Mouse (Mus musculus): Measurements from ENCODE around the gene Gm10320. TPM values are rescaled to one million over a fixed set of nuclear protein-coding genes. Genes with fewer than 3 reads are reported as not detected.

Gm10320 gene
- polyA plus RNA-seq, 1 experiment, result 1.8 TPM

DNA sequence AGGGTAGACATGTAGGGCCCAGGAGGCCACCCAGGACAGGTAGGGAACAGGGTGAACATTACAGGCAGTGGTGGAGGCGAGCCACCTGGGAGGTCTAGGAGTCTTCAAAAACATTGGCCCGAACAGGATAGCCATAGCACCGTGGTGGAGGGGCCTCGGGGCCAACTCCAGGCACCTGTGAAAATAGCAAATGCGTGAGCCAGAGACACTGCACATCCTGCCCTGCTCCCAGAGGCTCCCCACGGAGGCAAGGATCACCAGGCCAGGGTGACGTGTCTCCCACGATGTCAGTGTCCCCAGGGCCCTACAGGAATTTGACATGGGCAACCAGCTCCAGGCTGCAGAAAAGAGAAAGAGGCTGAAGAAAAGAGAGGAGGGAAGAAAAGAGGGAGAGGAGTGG, 16.1 kb downstream of the Gm10320 start:
- no peak for TF ChIP-seq MYOD1 (IDR thresholded peaks at IDR 0.05; ENCODE audit: control insufficient read depth in 1 of 3, insufficient read length in 2 of 3, low read depth in 2 of 3)
- no peak for TF ChIP-seq USF1 (IDR thresholded peaks at IDR 0.05; ENCODE audit: low read depth)
- TF ChIP-seq E2F4 (IDR thresholded peaks at IDR 0.05; ENCODE audit: insufficient read depth), result no peak
- TF ChIP-seq CEBPB (IDR thresholded peaks at IDR 0.05; ENCODE audit: insufficient read depth, poor library complexity, severe bottlenecking), result no peak
- no peak overlapping the region for H3ac ChIP-seq (ENCODE audit: control insufficient read depth, insufficient read length)
- no peaks in the 10 kb centered on the region for H3K79me2 ChIP-seq (ENCODE audit: control insufficient read depth, insufficient read depth)
- no peaks in the 10 kb centered on the region for H3K36me3 ChIP-seq (ENCODE audit: control insufficient read depth, insufficient read depth)
- H3K4me2 ChIP-seq (ENCODE audit: low read depth), result no peak overlapping the region
- H3K27me3 ChIP-seq (ENCODE audit: control insufficient read depth, insufficient read depth, insufficient read length), result no peaks in the 10 kb centered on the region
- H3K4me3 ChIP-seq, result no peak overlapping the region

DNA sequence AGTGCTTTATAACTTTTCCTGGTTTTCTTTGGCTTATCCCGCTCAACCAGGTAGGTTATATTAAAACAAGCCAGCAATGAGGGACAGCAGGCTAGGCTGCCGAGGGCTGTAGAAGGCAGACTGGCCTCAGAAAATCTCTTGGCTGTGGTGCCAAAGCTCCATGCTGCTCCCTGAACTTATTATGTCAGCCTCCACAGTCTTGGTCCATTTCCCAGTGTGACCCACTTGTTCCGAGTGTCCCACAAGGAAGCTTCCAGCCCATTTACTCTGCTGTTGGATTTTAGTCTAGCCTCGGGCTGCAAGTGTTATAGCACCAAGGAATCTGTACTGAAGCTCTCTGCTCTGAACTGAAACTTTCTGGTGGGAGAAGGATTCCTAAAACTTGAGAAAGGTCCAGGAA, 18.8 kb downstream of the Gm10320 start:
- no peaks in the 10 kb centered on the region for H3K79me2 ChIP-seq (ENCODE audit: control insufficient read depth, insufficient read depth)
- no peaks in the 10 kb centered on the region for H3K27me3 ChIP-seq (ENCODE audit: control insufficient read depth, insufficient read depth, insufficient read length)
- TF ChIP-seq POLR2A (IDR thresholded peaks at IDR 0.05; ENCODE audit: insufficient read length, low read depth), result no peak
- no peak for TF ChIP-seq TCF3 (IDR thresholded peaks at IDR 0.05; ENCODE audit: insufficient read length, low read depth)
- TF ChIP-seq CEBPB (IDR thresholded peaks at IDR 0.05; ENCODE audit: insufficient read depth, poor library complexity, severe bottlenecking), result no peak
- no peak for TF ChIP-seq USF1 (IDR thresholded peaks at IDR 0.05; ENCODE audit: low read depth)
- TF ChIP-seq TCF12 (IDR thresholded peaks at IDR 0.05; ENCODE audit: insufficient read depth, poor library complexity, severe bottlenecking), result no peak
- TF ChIP-seq MAX (IDR thresholded peaks at IDR 0.05; ENCODE audit: low read depth), result no peak
- no peak for TF ChIP-seq MYOD1 (IDR thresholded peaks at IDR 0.05; ENCODE audit: control insufficient read depth in 1 of 3, insufficient read length in 2 of 3, low read depth in 2 of 3)
- TF ChIP-seq REST (IDR thresholded peaks at IDR 0.05; ENCODE audit: insufficient read depth, insufficient read length), result no peak
- TF ChIP-seq POLR2AphosphoS2 (IDR thresholded peaks at IDR 0.05; ENCODE audit: insufficient read length, low read depth), result no peak
- no peak for TF ChIP-seq E2F4 (IDR thresholded peaks at IDR 0.05; ENCODE audit: insufficient read depth)
- TF ChIP-seq SRF (IDR thresholded peaks at IDR 0.05; ENCODE audit: control insufficient read depth, insufficient read length, low read depth), result no peak
- H3ac ChIP-seq (ENCODE audit: control insufficient read depth, insufficient read length), result no peak overlapping the region
- H3K4me3 ChIP-seq, result no peak overlapping the region
- H3K36me3 ChIP-seq (ENCODE audit: control insufficient read depth, insufficient read depth), result no peaks in the 10 kb centered on the region
- H3K4me2 ChIP-seq (ENCODE audit: low read depth), result no peak overlapping the region

DNA sequence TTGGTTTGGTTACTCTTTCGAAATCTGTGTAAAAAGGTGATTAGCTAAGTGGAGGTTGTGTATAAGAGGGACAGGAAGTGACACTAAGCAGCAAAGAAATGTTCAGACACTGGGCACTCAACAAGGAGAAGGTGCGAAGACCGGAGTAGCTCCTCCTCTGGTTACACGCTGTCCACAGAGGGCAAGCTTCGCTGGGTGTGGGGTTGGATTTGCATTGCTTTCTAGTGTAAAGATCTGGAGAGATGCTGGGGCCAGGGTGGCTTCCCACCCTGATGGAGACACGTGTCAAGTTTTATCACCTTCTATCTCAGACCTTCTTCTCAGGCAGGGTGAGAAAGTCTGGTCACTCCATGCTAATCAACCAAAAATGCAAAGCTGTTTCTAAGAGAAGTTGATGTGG, 20.0 kb downstream of the Gm10320 start:
- Histone ChIP-seq H3K27me3 (ENCODE audit: control insufficient read depth, insufficient read depth, insufficient read length) (no peaks in the 10 kb centered on the region), H3K4me2 (ENCODE audit: low read depth) (no peak overlapping the region), H3ac (ENCODE audit: control insufficient read depth, insufficient read length) (no peak overlapping the region), H3K36me3 (ENCODE audit: control insufficient read depth, insufficient read depth) (no peaks in the 10 kb centered on the region), H3K79me2 (ENCODE audit: control insufficient read depth, insufficient read depth) (no peaks in the 10 kb centered on the region), H3K4me3 (no peak overlapping the region)
- TF ChIP-seq MAX (IDR thresholded peaks at IDR 0.05; ENCODE audit: low read depth) (no peak), TCF3 (IDR thresholded peaks at IDR 0.05; ENCODE audit: insufficient read length, low read depth) (no peak), SRF (IDR thresholded peaks at IDR 0.05; ENCODE audit: control insufficient read depth, insufficient read length, low read depth) (no peak), USF1 (IDR thresholded peaks at IDR 0.05; ENCODE audit: low read depth) (no peak), TCF12 (IDR thresholded peaks at IDR 0.05; ENCODE audit: insufficient read depth, poor library complexity, severe bottlenecking) (no peak), REST (IDR thresholded peaks at IDR 0.05; ENCODE audit: insufficient read depth, insufficient read length) (no peak), MYOG (IDR thresholded peaks at IDR 0.05; ENCODE audit: control insufficient read depth in 1 of 3, insufficient read depth in 1 of 3, insufficient read length in 2 of 3, low read depth in 2 of 3) (no peak), POLR2A (IDR thresholded peaks at IDR 0.05; ENCODE audit: insufficient read length, low read depth) (no peak), MYOD1 (IDR thresholded peaks at IDR 0.05; ENCODE audit: control insufficient read depth in 1 of 3, insufficient read length in 2 of 3, low read depth in 2 of 3) (no peak), POLR2AphosphoS2 (IDR thresholded peaks at IDR 0.05; ENCODE audit: insufficient read length, low read depth) (no peak), CEBPB (IDR thresholded peaks at IDR 0.05; ENCODE audit: insufficient read depth, poor library complexity, severe bottlenecking) (no peak), E2F4 (IDR thresholded peaks at IDR 0.05; ENCODE audit: insufficient read depth) (no peak)

DNA sequence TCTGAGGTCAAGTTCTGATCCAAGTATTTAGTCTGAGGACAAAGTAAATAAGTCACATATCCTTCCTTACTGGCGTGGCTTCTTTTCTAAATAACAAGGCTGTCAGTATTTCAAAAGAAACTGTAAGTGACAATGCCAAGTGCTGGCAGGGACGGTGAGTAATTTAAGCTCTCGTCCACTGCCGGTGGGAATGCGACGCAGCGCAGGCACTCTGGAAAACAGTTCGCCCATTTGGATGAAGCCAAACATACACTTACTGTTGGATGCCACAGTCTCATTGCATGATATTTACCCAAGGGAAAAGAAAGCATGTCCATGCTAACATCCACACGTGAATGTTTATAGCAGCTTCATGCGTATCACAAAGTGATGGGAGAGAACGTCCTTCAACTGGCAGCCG, 21.5 kb downstream of the Gm10320 start:
- Histone ChIP-seq H3K4me2 (ENCODE audit: low read depth) (no peak overlapping the region), H3K79me2 (ENCODE audit: control insufficient read depth, insufficient read depth) (no peaks in the 10 kb centered on the region), H3K36me3 (ENCODE audit: control insufficient read depth, insufficient read depth) (no peaks in the 10 kb centered on the region), H3K27me3 (ENCODE audit: control insufficient read depth, insufficient read depth, insufficient read length) (no peaks in the 10 kb centered on the region), H3ac (ENCODE audit: control insufficient read depth, insufficient read length) (no peak overlapping the region), H3K4me3 (no peak overlapping the region)
- TF ChIP-seq REST (IDR thresholded peaks at IDR 0.05; ENCODE audit: insufficient read depth, insufficient read length) (no peak), E2F4 (IDR thresholded peaks at IDR 0.05; ENCODE audit: insufficient read depth) (no peak), CEBPB (IDR thresholded peaks at IDR 0.05; ENCODE audit: insufficient read depth, poor library complexity, severe bottlenecking) (no peak), MYOD1 (IDR thresholded peaks at IDR 0.05; ENCODE audit: control insufficient read depth in 1 of 3, insufficient read length in 2 of 3, low read depth in 2 of 3) (no peak), USF1 (IDR thresholded peaks at IDR 0.05; ENCODE audit: low read depth) (no peak), POLR2A (IDR thresholded peaks at IDR 0.05; ENCODE audit: insufficient read length, low read depth) (no peak)

DNA sequence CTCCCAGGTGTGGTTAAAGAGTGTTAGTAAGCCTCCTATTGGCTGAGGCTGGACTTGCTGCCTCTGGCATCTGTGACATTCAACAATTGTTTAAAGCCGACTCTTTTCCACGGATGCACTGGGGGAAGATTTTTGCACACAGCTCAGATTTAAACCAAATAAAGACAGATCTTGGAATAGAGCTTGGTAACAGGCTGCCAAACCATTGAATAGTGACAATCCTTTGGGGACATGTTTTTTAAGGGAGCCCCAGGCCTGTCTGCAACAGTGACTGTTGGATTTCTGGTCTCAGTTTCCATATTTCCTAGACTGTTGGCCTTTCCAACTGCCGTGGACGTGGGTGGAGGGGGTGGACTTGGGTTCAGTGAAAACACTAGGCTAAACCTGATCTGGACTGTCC, 21.9 kb downstream of the Gm10320 start:
- no peaks in the 10 kb centered on the region for H3K36me3 ChIP-seq (ENCODE audit: control insufficient read depth, insufficient read depth)
- TF ChIP-seq SRF (IDR thresholded peaks at IDR 0.05; ENCODE audit: control insufficient read depth, insufficient read length, low read depth) (no peak), REST (IDR thresholded peaks at IDR 0.05; ENCODE audit: insufficient read depth, insufficient read length) (no peak), USF1 (IDR thresholded peaks at IDR 0.05; ENCODE audit: low read depth) (no peak), POLR2A (IDR thresholded peaks at IDR 0.05; ENCODE audit: insufficient read length, low read depth) (no peak), MYOG (IDR thresholded peaks at IDR 0.05; ENCODE audit: control insufficient read depth in 1 of 3, insufficient read depth in 1 of 3, insufficient read length in 2 of 3, low read depth in 2 of 3) (no peak), CEBPB (IDR thresholded peaks at IDR 0.05; ENCODE audit: insufficient read depth, poor library complexity, severe bottlenecking) (no peak), TCF3 (IDR thresholded peaks at IDR 0.05; ENCODE audit: insufficient read length, low read depth) (no peak), TCF12 (IDR thresholded peaks at IDR 0.05; ENCODE audit: insufficient read depth, poor library complexity, severe bottlenecking) (no peak), E2F4 (IDR thresholded peaks at IDR 0.05; ENCODE audit: insufficient read depth) (no peak), POLR2AphosphoS2 (IDR thresholded peaks at IDR 0.05; ENCODE audit: insufficient read length, low read depth) (no peak), MYOD1 (IDR thresholded peaks at IDR 0.05; ENCODE audit: control insufficient read depth in 1 of 3, insufficient read length in 2 of 3, low read depth in 2 of 3) (no peak)

More for the DNA sequence above, 21.9 kb downstream of the Gm10320 start:
- H3ac ChIP-seq (ENCODE audit: control insufficient read depth, insufficient read length), result no peak overlapping the region
- H3K79me2 ChIP-seq (ENCODE audit: control insufficient read depth, insufficient read depth), result no peaks in the 10 kb centered on the region
- no peak overlapping the region for H3K4me2 ChIP-seq (ENCODE audit: low read depth)
- H3K27me3 ChIP-seq (ENCODE audit: control insufficient read depth, insufficient read depth, insufficient read length), result no peaks in the 10 kb centered on the region
- H3K4me3 ChIP-seq, result no peak overlapping the region
